Mouse (Mus musculus) common myeloid progenitor, adult 5-6 weeks (primary cell): Measurements from ENCODE around the gene Dzank1. TPM values are rescaled to one million over a fixed set of nuclear protein-coding genes. Genes with fewer than 3 reads are reported as not detected.

Experiments used
- ATAC-seq: replicated peaks from 2 replicates; pipeline ENCODE4 v1.8.0; 2016; ENCODE audit warnings: low read depth, mild to moderate bottlenecking, moderate TSS enrichment, inconsistent platforms; ENCODE audit not compliant: poor library complexity, severe bottlenecking
- total RNA-seq: library from RNA; stranded (forward); fragments of 200-1000, 187-1606 nt; gene quantifications from 2 replicates; pipeline ENCODE4 v1.2.3, GENCODE M21; 2017

Gene Dzank1
- total RNA-seq, 1 experiment from 2014 or later: 0.05 TPM

DNA sequence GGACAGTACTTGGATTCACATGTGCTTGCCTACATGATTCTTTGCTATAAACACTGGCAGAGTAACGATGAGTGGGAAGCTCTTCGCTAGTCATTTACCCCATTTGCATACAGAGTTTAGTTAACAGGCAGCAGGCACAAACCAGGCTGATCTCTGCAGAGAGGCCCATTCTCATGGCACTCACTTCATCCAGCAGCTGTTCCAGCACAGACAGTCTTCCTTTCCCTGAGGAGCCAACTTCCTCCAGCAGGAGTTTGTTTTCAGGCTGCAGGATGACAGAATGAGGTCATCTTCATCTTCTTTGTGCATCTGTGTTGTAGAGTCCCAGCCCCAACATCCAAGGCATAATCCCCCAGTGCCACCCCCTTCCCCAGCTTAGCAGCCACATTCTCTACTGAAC lies 47.8 kb downstream of the Dzank1 start:
- no peak for ATAC-seq

DNA sequence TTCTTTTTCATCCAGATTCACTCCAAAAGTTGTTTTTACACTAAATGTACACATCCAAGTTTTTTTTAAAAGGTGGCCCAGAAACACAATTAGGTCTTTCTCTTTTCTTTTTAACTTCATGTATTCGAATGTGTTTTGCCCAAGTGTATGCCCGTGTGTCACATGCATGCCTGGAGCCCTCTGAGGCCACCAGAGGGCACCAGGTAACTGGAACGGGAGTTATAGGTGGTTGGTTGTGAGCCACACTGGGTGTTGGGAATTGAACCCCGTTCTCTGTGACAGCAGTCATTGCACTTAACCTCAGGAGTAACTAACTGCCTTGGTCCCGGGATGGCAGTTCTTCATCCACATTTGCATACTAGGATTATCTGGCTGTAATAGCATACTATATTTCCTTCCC lies 60.0 kb downstream of the Dzank1 start:
- 0 out of 2 replicates have a peak, but pooled peaks have one; percentile 47 for ATAC-seq

DNA sequence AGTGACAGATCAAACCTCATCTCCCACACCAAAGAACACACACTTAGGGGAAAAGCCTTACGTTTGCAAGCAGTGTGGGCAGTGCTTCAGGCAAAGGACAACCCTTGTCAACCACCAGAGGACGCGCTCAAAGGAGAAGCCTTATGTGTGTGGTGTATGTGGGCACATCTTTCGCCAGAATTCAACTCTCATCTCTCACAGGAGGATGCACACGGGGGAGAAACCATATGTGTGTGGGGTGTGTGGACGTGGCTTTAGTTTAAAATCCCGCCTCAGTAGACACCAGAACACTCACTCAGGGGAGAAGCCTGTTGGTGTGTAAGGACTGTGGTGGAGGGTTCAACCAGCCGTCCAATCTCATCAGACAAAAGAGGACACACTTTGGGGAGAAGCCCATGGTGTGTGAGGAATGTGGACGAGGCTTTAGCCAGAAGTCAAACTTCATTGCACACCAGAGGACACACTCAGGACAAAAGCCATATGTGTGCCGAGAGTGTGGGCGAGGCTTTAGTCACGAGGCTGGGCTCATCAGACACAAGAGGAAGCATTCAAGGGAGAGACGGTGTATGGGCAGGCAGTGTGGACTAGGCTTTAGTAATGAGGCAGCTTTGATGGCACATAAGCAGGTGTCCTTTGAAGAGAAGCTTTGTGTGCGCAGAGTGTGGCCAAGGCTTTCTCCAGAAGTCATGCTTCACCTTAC lies 61.2 kb downstream of the Dzank1 start:
- no peak for ATAC-seq

DNA sequence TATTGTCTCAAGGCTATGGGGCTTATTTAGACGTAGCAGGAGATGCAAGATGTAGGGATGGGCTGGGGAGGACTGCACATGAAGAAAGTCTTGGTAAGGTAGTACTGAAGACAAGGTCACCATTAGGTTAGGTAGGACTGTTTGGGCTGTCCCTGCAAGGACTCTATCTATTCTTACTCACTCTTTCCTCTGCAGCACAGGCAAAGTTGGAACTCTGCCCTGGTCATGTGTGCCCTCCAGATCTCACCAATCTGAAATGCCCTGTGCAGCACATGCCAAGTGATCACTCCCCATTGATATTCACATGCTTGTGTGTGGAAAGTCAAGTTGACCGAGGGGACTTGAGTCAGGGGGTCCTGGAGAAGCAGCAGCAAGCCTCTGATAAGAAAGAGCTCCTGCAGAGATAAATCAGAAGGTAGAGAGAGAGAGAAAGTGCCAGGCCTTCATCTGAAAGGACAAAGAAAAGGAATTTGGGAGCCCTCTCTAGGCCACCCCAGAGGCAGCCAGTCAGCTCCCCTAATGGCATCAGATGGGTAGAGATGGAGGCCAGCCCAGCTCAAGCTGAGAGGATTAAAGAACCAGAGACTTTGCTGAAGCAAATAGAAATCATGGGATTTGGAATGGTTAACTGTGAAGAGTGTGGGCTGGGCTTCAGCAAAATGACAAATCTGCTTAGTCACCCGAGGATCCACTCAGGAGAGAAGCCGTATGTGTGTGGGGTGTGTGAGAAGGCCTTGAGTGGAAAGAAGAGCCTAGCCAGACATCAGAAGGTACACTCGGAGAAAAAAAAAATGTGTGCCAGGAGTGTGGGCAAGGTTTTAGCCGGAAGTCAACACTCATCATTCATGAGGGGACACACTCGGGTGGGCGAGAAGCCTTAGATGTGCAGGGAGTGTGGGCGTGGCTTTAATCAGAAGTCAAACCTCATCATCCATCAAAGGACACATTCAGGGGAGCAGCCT lies 62.1 kb downstream of the Dzank1 start:
- ATAC-seq: no peak

DNA sequence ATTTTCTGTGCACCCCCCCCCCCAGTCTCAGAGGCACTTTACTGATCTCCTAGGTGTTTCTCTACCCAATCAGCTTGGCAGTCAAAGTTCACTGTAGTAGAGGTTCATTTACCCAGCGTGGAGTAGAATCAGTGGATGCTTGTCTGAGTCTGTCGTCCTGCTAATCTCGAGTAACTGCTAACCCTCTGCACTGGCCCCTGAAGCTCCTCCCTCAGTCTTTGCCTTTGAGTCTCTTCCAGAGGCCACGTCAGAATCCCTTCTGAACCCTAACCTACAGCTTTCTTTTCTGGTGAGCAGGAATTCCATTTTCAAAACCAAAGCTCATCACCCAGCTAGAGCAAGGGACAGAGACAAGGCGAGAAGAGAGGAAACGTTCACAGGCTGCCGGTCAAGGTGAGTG lies 63.0 kb downstream of the Dzank1 start:
- no peak for ATAC-seq

DNA sequence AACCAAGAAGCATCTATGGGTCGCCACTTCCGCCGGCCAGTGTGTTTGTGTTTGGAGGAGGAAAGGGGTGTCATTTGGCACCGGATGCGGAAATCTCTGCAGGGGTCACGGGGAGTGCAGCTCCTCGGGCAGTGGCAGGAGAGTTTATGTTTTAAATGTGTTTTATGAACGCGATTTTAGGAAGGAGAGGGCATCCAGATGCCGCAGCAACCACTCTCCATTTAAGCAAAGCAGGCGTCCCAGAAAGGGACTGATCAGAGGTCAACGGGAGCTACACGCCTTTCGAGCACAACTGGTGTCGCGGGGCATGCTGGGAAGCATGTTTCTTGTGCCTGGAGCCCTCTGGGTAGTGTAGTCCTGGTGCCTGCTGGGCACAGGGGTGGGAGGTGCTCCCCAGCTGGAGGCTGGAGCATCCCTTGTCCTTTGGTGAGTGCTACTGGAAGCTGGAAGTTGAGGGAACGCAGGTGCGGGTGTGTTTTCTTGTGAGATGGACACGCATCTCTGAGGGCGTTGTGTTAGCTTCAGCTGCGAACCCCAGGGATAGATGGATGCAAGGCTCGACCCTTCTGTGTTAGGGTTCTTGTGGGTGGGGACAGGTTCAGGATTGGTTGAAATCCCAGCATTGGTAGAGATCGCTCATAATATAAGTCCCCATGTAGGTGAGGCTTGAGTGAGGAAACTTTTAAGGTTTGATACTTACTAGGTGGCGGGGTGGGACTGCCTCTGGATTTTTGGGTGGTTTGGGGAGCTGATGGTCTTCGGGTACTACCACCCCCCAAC lies 68.0 kb downstream of the Dzank1 start:
- ATAC-seq: peak; percentile 92

DNA sequence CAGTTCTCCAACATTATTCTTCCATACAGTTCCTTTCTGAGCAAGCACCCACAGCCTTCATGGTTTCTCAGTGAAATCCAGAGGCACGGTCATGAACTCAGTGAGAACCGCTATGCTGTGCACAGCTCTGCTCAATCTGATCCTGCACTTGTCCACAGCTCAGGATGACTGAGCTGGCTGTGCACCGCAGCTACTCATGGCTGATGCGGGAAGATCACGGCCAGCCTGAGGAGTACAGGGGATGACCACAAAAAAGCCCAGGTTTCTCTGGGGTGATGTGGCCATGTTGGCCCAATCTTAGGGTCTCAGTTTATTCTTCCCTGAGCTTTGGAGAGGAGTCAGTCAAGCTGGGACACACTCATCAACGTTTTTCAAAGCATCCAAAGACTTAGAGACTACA lies 68.9 kb downstream of the Dzank1 start:
- no peak for ATAC-seq

DNA sequence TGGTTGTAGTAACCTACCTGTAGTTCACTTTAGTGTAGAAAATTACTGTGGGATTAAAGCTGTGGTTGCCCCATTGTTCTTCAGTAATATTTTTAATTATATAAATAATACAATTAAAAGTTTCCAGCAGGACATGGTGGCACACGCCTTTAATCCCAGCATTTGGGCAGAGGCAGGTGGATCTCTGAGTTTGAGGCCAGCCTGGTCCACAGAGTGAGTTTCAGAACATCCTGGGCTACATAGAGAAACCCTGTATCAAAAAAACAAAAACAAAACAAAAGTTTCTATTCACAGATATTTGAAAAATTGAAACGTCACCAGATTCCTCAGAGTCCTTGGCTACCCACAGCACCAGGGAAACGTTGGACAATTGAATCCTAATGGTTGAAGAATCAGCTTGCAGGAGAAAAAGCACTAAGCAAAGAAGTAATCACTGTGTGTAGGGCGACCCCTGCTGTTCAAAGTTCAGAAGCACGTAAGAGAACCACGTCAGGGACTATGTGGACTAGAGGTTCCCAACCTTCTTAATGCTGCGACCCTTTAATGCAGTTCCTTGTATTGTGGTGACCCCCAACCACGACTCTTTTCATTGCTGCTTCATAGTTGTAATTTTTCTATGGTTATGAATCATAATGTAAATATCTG lies 74.7 kb downstream of the Dzank1 start:
- ATAC-seq: peak; percentile 92

DNA sequence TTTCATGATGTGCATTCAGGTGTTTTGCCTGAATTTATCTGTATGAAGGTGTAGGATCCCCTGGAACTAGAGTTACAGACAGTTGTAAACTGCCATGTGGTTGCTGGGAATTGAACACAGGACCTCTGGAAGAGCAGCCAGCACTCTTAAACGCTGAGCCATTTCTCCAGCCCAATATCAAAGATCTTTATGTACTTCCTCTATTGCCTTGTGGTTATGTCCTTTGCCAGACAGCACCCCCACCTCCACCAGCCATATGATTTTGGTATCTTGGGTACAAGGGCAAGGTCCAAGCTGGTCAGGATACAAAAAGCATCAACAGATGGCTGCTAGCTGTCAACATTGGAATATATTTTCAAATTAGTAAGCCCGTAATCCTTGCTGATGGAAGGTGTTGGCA lies 76.8 kb downstream of the Dzank1 start:
- peak; percentile 40; the same call in 1 of the 2 replicates for ATAC-seq

DNA sequence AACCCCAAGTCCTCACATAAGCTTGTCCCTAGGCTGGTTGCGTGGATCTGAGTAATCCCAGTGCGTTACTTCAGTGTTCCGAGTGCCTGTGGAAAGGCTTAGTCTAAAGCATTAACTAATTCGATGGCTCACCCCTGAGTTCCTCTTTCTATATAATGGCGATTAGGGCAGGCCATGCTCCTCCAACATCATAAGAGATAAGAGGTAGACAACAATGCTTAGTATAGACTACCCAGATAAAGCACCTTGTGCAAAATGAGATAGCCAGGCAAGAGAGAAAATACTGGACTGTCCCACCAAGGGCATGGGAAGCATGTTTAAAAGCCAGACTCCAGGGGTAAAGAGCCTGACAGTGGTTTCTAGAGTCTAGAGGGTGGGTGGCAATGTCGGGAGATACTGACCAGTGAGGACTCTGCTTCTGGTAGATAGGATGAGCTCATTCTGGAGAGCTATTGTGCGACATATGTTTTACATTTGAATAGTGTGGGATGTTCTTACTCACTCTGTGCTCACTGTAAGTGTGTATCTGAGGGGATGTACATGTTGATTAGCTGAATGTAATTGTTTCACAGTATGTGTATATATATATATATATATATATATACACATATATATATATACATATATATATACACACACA lies 80.7 kb downstream of the Dzank1 start:
- peak; percentile 51 for ATAC-seq

DNA sequence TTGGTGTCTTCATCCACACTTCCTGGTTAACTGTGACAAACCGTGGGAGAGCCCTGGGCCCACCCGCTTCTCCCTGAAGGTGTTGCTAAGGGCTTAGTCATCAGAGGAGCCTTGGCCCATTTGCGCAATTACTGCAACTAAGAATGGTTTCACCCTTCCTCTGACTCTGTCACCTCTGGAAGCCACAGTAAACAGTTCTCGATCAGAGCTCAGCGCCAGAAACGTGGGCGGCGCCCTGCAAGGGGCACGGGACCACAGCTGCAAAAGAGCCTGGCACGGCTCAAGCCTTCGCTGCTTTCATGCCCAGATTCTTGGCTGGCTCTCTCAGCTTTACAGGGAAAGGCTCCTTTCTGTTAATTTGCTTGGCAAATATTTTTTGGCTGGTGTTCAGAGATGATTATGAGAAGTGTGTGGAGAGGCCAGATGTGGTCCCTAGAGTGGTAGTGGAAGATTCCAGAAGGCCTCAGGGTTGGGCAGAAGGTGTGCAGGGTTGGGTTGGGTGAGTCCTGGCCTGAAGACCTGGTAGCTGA lies 85.8 kb downstream of the Dzank1 start:
- ATAC-seq: peak; percentile 85

DNA sequence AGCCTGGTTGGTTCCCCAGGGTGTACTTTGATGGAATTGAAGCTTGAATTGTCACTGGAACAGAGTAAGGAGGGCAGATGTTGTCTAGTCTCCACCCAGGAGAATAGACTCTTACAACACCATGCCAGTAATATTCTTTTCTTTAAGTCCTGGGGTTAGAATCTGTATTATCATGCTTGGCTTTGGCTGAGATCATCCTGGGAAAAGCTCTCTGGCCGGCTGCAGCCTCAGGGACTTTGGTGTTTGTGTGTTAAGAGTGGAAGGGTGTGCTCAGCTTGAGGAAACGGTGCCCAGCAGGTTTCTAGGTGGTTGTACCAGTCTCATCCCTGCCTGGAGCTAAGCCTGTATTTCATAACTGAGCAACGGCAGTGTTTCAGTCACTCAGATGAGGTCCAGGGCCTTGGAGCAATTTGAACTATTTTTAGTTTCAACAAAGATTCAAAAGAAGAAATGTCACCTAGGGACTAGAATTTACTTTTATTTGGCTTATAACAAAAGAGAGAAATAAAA lies 88.0 kb downstream of the Dzank1 start:
- ATAC-seq: no peak

DNA sequence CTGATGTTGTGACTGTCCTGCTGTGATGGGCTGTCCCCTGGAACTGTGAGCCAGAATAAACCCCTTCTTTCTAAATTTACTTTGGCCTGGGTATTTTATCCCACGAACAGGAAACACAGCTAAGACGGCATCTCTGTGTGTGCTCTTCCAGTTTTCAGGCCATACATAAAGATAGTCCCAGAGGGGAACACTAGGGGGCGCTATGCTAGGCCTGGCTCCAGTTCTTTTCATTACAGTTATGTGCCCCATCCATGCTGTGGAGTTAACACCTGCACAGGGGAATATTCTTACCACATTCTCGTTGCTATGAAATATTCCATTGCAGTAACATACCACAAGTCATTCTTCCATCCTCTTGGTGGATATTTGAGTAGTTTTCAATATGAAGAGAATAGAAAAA lies 88.8 kb downstream of the Dzank1 start:
- no peak for ATAC-seq

DNA sequence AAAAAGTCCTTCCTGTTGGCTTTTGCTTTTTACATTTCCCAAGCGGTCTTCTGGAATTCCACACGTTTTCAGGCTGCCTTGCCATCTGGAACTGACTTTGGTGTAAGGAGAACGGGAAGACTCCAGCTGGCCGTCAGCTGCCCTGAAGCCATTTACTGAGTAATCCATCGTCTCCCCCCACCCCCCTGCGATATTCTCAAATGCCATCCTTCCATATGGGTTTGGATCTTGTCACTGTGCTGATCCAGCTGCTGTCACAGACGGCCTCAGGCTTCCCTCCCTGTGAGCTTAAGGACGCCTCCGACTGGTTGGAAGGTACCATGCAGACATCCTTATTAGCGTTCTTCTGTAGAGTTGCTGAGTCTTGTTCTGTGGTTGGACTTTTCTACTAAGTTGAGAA lies 91.5 kb downstream of the Dzank1 start:
- no peak for ATAC-seq

DNA sequence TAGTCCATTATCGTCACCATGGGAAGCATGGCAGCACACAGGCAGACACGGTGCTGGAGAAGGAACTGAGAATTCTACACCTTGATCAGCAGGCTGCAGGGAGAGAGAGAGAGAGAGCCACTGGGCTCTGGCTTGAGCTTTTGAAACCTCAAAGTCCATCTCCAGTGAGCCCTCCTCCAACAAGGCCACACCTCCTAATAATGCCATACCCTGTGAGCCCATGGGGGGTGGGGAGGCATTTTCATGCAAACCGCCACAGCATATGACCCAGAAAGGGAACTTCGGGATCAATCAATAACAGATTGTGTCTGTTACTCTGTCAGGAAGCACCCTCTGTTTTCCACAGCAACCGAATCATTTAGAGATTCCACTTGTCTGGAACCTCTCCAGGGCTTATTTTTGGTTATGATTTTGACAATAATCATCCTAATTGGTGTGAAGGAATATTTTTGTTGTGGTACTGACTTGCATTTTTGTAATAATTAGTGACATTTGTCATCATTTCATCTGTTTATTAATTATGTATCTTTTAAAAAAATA lies 95.9 kb downstream of the Dzank1 start:
- no peak for ATAC-seq

DNA sequence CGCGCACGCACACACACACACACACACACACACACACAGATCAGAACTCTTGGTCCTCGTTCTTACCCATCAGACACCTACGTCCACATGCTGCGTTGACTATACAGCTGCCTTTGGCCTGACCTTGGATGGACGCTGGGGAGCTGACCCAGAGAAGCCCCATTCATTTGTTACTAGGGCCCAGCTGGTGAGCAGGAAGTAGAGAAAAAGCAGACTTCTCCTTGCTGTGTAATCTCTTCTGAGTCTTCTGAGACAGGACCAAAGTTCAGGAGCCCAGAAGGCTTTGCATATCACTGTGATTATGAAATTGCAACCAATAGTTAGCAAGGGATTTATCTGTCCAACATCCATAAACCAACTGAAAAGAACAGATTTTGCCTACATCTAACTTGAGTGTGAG lies 98.0 kb downstream of the Dzank1 start:
- ATAC-seq: no peak

DNA sequence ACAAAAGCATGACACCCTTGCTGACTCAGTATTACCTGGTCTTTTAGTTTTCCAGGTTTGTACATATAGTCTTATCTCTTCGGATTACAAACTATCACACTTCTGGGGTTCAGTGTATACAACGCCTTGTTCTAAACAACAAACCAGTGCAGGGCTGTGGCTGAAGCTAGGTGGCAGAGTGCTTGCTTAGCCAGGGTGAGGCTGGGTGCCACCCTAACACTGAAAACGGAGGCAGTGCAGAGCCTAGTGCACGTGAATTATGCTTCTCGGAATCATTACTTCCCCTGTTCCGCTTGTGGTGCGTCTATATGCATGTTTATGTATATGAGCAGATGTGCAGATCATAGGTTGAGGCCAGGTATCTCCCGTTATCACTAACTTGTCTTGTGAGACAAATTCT lies 98.6 kb downstream of the Dzank1 start:
- no peak for ATAC-seq

DNA sequence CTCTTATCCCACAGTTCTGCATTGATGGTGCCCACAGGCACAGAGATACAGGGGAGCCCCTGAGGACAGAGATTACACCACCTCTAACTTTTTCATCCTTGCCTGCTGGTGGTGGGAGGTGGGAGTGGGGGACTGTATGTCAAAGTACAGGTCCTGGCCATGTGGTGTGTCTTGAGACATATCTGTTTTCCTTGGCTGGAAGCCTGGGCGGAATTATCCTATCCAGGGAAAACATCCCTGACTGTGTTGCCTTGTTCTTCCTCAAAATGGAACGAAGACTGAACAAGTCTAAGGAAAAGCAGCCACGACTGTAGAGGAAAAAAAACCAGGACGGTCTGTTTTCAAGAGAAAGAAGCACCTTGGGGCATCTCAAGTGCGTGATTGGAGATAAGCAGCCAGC lies 99.4 kb downstream of the Dzank1 start:
- no peak for ATAC-seq

DNA sequence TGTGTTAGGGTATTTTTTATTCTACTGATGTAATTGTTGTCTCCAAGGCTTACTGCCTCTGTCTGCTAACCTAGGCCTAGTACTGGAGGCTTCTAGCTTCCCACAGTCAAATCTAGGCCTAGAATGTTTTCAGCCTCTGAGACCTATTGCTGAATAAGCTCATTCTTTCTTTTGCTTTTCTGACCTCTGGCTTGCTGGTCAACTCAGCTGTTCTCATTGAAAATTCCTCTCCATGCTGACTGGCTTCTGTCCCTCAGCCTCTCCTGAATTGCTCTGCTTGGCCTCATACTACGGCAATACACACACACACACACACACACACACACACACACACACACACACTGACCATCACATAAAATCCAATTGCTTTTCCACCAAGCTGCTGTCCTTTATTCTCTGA lies 101.5 kb downstream of the Dzank1 start:
- ATAC-seq: no peak
